ENCODE assay signal across 11 mouse cellular contexts in genomic region chr17:11156119-11156518, GRCm38 (mm10).
"Had no signal": no experiment of that assay in that cellular context is flagged by ENCODE, and none has a peak within 500 bp of the region (broad histone marks: within the 10 kb centered on the region; RNA-seq: fewer than 3 reads in every experiment).

No protein-coding gene starts in this region.

- H3K4me3 ChIP-seq: limb, embryonic 13.5 days; midbrain, embryonic 13.5 days; myocyte; neural tube, embryonic 15.5 days had no signal

- ATAC-seq: midbrain, embryonic 13.5 days had no signal

- H3K4me1 ChIP-seq: limb, embryonic 13.5 days had no signal

- H3K36me3 ChIP-seq: limb, embryonic 13.5 days; midbrain, embryonic 13.5 days; neural tube, embryonic 15.5 days had no signal

- H3K27me3 ChIP-seq: limb, embryonic 13.5 days; midbrain, embryonic 13.5 days; neural tube, embryonic 15.5 days had no signal

- H3K4me2 ChIP-seq: limb, embryonic 13.5 days; midbrain, embryonic 13.5 days; neural tube, embryonic 15.5 days had no signal

- H3K27ac ChIP-seq: kidney, postnatal 0 days; limb, embryonic 13.5 days; liver, embryonic 14.5 days; midbrain, embryonic 13.5 days; neural tube, embryonic 15.5 days had no signal

- H3K9ac ChIP-seq: limb, embryonic 13.5 days; liver, embryonic 14.5 days; midbrain, embryonic 13.5 days; neural tube, embryonic 15.5 days had no signal

- DNase-seq: kidney, adult 9 months; kidney, postnatal 36 days; layer of hippocampus, postnatal 36 days; lung, adult 18-20 months; thymus, postnatal 4 days had no signal

- H3K9me3 ChIP-seq: limb, embryonic 13.5 days; midbrain, embryonic 13.5 days; neural tube, embryonic 15.5 days had no signal
